Mouse (Mus musculus) testis, adult 2 months (tissue): ENCODE data around the gene Clec16a.

Experiments
- CTCF ChIP-seq: fragments of 200-500 bp; IDR thresholded peaks from 2 replicates; pipeline ENCODE4 v1.5.1; 2012; ENCODE audit warnings: low read depth, mild to moderate bottlenecking, inconsistent platforms, low read length, moderate library complexity; ENCODE audit not compliant: control insufficient read depth, insufficient read depth, insufficient replicate concordance
- POLR2A ChIP-seq: fragments of 200-500 bp; IDR thresholded peaks from 2 replicates; pipeline ENCODE4 v1.6.1; 2012; ENCODE audit warnings: low read depth, mild to moderate bottlenecking, inconsistent platforms, low read length, moderate library complexity; ENCODE audit not compliant: control insufficient read depth

GRCm38 (mm10) chr16:10656939-10657338 is 111.8 kb downstream of the Clec16a start:
- TF ChIP-seq CTCF = no peak
- no peak for TF ChIP-seq POLR2A
